Mouse (Mus musculus): ENCODE measurements at regions not wholly inside any gene's neighbourhood (a gene's known extent, or its start where the extent isn't known, plus 50 kb on each side); places are given as distances from the start of the nearest gene placed in this dataset.

- TF ChIP-seq CTCF (IDR thresholded peaks at IDR 0.05; ENCODE audit: borderline replicate concordance, control insufficient read depth, extremely low read depth, insufficient read depth, low read length, poor library complexity) (no peak), POLR2A (IDR thresholded peaks at IDR 0.05; ENCODE audit: control insufficient read depth, extremely low read depth, insufficient read depth, low read length, poor library complexity) (no peak)
Measured at GRCm38 (mm10) chr3:143193263-143193970, 311.6 kb upstream of the Pkn2 start.

Data from thymus, adult 2 months (tissue).